Mouse (Mus musculus) forebrain, embryonic 12.5 days (tissue): Measurements from ENCODE around the gene Hs3st6. TPM values are rescaled to one million over a fixed set of nuclear protein-coding genes. Genes with fewer than 3 reads are reported as not detected.

Experiments used
- ATAC-seq: fragments of 200-750 bp; cut with Nextera tagmentation; 2 replicates; pipeline ENCODE4 v1.8.0; 2017; ENCODE audit warnings: moderate TSS enrichment; ENCODE audit not compliant: low FRiP score
- H3K27ac ChIP-seq: fragments of 300-500 bp; sonication (generic); 2 replicates; pipeline ENCODE4 v1.5.1; 2016; ENCODE audit warnings: mild to moderate bottlenecking
- H3K27me3 ChIP-seq: fragments of 300-500 bp; sonication (generic); 2 replicates; pipeline ENCODE4 v1.6.1; 2016; ENCODE audit warnings: mild to moderate bottlenecking
- H3K36me3 ChIP-seq: fragments of 300-500 bp; sonication (generic); replicated peaks from 2 replicates; pipeline ENCODE4 v1.6.1; 2016; ENCODE audit warnings: mild to moderate bottlenecking
- H3K4me1 ChIP-seq: fragments of 300-500 bp; sonication (generic); 2 replicates; pipeline ENCODE4 v1.6.1; 2016
- H3K4me2 ChIP-seq: fragments of 300-500 bp; sonication (generic); 2 replicates; pipeline ENCODE4 v1.6.1; 2016; ENCODE audit warnings: mild to moderate bottlenecking, moderate library complexity
- H3K4me3 ChIP-seq: fragments of 300-500 bp; sonication (generic); replicated peaks from 2 replicates; pipeline ENCODE4 v1.5.1; 2016; ENCODE audit warnings: mild to moderate bottlenecking
- H3K9ac ChIP-seq: fragments of 300-500 bp; sonication (generic); 2 replicates; pipeline ENCODE4 v1.6.1; 2016; ENCODE audit warnings: mild to moderate bottlenecking
- H3K9me3 ChIP-seq: fragments of 300-500 bp; sonication (generic); 2 replicates; pipeline ENCODE4 v1.6.1; 2016
- WGBS: fragments of 180-500 bp; shearing (Covaris S2); methylation state at CpG from one replicate; pipeline ENCODE4 v1.1.7; 2016; 5-methylcytosine and 5-hydroxymethylcytosine counted together
- polyA plus RNA-seq: library from polyadenylated mRNA; unstranded; fragments of >200 nt; fragmentation: Nextera tagmentation; extraction: Ambion mirVana; gene quantifications from 2 replicates; pipeline ENCODE4 v1.2.1, GENCODE M21; 2016

The Hs3st6 gene
- polyA plus RNA-seq, 1 experiment from 2014 or later, result 1.1 TPM

DNA sequence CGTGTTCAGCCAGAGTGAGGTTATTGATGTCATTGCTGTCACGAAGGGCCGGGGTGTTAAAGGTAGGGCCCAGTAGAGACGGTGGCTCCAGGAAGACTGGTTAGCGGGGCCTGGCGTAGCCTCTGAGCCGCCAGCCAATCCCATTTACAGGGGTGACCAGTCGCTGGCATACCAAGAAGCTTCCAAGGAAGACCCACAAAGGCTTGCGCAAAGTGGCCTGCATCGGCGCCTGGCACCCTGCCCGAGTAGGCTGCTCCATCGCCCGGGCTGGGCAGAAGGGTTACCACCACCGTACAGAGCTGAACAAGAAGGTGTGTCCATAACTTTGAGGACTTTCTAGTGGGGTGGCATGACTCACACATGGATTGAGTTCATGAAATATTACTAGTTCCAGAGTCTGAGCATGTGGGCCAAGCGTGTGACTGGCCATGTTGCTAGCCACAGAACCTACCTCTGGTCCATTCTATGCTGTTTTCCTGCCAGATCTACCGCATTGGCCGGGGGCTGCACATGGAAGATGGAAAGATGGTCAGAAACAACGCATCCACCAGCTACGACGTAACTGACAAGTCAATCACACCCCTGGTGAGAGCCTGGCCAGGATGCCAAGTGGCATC is 19.2 kb upstream of the Hs3st6 start:
- peaks cover 17% of the 10 kb centered on the region for H3K4me1 ChIP-seq
- H3K9me3 ChIP-seq, result no peaks in the 10 kb centered on the region
- no peak overlapping the region for H3K4me2 ChIP-seq
- no peak overlapping the region for H3K9ac ChIP-seq
- H3K27ac ChIP-seq, result no peak overlapping the region
- H3K4me3 ChIP-seq, result no peak overlapping the region
- H3K36me3 ChIP-seq, result no peaks in the 10 kb centered on the region
- peaks cover 9% of the 10 kb centered on the region for H3K27me3 ChIP-seq
- 88% methylated on average over 21 of the region's 21 CpGs for WGBS
- ATAC-seq, result no peak

DNA sequence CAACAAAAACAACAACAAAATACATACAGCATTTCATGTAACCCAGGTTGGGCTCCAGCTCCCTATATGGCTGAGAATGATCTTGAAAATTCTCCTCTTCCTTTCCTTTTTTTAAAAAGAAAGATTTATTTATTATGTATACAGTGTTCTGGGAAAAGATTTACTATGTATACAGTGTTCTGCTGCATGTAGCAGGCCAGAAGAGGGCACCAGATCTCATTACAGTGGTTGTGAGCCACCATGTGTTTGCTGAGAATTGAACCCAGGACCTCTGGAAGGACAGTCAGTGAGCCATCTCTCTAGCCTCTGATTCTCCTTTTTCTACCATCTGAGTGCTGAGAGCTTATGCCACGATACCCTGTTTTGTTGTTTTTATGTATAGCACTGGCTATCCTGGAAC is 18.3 kb upstream of the Hs3st6 start:
- WGBS, result 85% methylated on average over 1 of the region's 1 CpGs
- no peak for ATAC-seq

DNA sequence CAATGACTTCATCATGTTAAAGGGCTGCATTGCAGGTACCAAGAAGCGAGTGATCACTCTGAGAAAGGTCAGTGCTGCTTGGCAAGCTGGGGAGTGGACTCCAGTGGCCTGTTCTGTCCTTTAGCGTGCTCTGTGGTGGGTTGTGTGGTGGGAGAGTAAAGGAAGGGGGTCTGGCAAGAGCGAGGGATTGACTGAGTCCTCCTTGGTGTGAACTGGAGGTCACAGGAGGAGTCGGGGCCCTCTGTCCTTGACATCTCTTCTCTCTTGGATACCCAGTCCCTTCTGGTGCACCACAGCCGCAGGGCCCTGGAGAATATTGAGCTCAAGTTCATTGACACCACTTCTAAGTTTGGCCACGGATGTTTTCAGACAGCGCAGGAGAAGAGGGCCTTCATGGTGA is 17.3 kb upstream of the Hs3st6 start:
- peaks cover 5% of the 10 kb centered on the region; the same call in 1 of the 2 replicates for H3K27me3 ChIP-seq
- no peak overlapping the region for H3K4me2 ChIP-seq
- 89% methylated on average over 7 of the region's 7 CpGs for WGBS
- H3K4me3 ChIP-seq, result no peak overlapping the region
- H3K9me3 ChIP-seq, result no peaks in the 10 kb centered on the region
- no peaks in the 10 kb centered on the region for H3K36me3 ChIP-seq
- no peak for ATAC-seq
- H3K4me1 ChIP-seq, result peaks cover 17% of the 10 kb centered on the region
- no peak overlapping the region for H3K9ac ChIP-seq
- peak overlapping the region; percentile 60; the same call in 1 of the 2 replicates for H3K27ac ChIP-seq

More for the DNA sequence above, 18.3 kb upstream of the Hs3st6 start:
- Histone ChIP-seq H3K36me3 (no peaks in the 10 kb centered on the region), H3K27me3 (peaks cover 8% of the 10 kb centered on the region), H3K9me3 (no peaks in the 10 kb centered on the region), H3K4me3 (no peak overlapping the region), H3K27ac (no peak overlapping the region), H3K4me2 (no peak overlapping the region), H3K9ac (no peak overlapping the region), H3K4me1 (peaks cover 17% of the 10 kb centered on the region)

DNA sequence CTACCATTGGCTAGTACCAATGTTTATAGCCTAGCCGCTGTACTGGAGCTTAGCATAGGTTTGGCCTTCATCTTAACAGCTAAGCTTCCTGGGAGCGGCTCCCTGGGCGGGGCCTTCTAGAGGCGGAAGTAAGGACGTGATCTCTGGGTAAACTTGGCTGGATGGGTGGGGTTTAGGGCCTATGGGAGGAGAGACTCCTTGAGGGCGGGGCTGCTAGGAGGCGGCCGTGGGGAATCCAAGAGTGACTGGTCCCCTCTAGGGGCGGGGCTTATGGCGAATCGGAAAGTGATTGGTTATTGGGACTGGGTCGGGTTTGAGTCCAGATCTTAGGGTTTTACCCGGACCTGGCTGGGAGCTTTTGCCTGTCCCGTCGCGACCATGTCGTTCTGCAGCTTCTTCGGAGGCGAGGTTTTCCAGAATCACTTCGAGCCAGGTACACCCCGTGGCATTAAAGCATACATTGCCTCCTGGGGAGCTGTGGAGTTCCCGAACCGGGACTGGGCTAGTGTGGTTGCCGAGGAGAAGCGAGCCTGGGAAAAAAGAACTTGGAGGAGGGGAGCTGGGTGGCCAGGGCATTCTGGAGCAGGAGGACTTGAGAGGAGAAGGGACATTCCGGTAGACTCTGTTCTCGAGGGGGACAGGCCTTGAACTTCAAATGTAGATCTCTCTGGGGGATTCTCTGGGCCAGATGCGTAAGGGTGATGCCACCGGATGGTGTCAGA is 16.3 kb upstream of the Hs3st6 start, which contains the start of gene Msrb1:
Gene Msrb1 (plus strand): TSS at position 313 of the 722 bp plus-strand sequence.
- WGBS, result 1% methylated on average over 29 of the region's 29 CpGs
- Histone ChIP-seq H3K9ac (peak within 1 kb of the TSS; percentile 69), H3K4me2 (peak within 1 kb of the TSS; percentile 88), H3K27me3 (peaks cover 5% of the 10 kb centered on the region; the same call in 1 of the 2 replicates), H3K27ac (peak within 1 kb of the TSS; percentile 60), H3K4me3 (peak within 1 kb of the TSS; percentile 55), H3K9me3 (no peaks in the 10 kb centered on the region), H3K36me3 (no peaks in the 10 kb centered on the region), H3K4me1 (peaks cover 17% of the 10 kb centered on the region)
- ATAC-seq, result peak; percentile 97

DNA sequence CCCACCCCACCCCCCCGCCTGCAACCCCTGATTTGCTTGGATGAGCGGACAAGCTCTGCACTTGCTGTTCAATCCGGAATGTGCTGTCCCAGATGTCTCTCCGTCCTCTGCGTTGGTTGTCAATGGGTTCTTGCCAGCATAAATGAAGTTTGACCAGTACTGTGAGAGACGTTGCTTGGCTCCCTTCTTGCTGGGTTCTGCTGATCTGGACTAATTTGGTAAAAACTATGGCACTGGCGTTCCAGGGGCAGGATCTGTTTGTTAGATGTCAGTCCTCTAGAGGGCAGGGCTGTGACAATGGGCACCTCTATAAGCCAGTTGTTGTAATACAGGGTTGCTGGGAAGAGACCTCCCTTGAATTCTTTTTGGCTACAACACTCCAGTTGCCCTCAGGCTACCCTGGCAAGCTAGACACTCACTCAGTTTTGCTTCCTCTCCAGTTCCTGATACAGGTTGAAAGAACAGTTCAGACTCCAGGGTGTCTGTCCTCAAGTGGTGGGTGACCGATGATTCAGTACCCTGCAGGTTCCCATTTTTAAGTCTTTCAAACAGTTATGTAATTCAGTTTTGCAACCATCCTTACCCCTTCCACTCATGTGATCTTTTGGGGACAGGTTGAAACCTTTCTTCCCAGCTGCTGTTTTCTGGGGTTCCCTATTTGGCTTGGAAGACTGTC is 15.5 kb upstream of the Hs3st6 start:
- H3K4me1 ChIP-seq, result peaks cover 17% of the 10 kb centered on the region
- peak overlapping the region; percentile 69 for H3K9ac ChIP-seq
- H3K36me3 ChIP-seq, result no peaks in the 10 kb centered on the region
- ATAC-seq, result no peak
- no peak overlapping the region for H3K27ac ChIP-seq
- WGBS, result 30% methylated on average over 8 of the region's 8 CpGs
- no peaks in the 10 kb centered on the region for H3K9me3 ChIP-seq
- H3K27me3 ChIP-seq, result peaks cover 5% of the 10 kb centered on the region; the same call in 1 of the 2 replicates
- peak overlapping the region; percentile 55 for H3K4me3 ChIP-seq
- peak overlapping the region; percentile 88 for H3K4me2 ChIP-seq

DNA sequence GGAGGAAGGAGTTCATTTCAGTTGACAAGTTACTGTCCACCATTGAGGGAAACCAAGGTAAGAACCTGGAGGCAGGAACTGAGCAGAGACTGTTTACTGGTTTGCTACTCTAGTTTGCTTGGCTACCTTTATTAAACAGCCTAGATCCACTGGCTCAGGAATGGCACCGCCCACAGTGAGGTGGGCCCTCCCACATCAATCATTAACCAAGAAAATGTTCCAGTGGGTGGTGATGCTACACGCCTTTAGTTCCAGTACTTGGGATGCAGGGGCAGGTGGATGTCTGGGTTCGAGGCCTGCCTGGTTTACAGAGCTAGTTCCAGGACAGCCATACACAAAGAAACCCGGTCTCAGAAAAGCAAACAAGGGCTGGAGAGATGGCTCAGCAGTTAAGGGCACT is 14.6 kb upstream of the Hs3st6 start:
- Histone ChIP-seq H3K27me3 (peaks cover 5% of the 10 kb centered on the region; the same call in 1 of the 2 replicates), H3K4me2 (no peak overlapping the region), H3K9me3 (no peaks in the 10 kb centered on the region), H3K4me1 (peaks cover 17% of the 10 kb centered on the region), H3K9ac (no peak overlapping the region), H3K4me3 (no peak overlapping the region), H3K27ac (no peak overlapping the region), H3K36me3 (no peaks in the 10 kb centered on the region)
- WGBS, result 80% methylated on average over 4 of the region's 4 CpGs
- no peak for ATAC-seq

DNA sequence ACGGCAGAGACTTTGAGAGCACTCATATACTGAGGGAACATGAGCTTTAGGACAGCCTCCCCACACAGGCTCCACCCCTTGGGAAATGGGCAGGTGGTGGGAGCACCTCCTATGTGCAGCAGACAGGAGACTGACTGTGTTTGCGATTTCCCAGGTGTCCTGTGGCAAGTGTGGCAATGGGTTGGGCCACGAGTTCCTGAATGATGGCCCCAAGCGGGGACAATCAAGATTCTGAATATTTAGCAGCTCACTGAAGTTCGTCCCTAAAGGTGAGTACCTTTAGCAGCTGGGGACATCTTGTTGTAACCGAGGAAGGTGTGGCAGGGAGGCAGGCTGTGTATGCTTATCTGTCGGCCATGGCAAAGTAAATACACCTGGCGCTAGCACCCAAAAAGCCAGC is 12.9 kb upstream of the Hs3st6 start:
- ATAC-seq, result no peak
- Histone ChIP-seq H3K27me3 (peaks cover 5% of the 10 kb centered on the region; the same call in 1 of the 2 replicates), H3K27ac (no peak overlapping the region), H3K9me3 (no peaks in the 10 kb centered on the region), H3K36me3 (no peaks in the 10 kb centered on the region), H3K4me1 (peaks cover 17% of the 10 kb centered on the region), H3K4me3 (no peak overlapping the region), H3K4me2 (no peak overlapping the region), H3K9ac (no peak overlapping the region)
- 87% methylated on average over 8 of the region's 8 CpGs for WGBS

DNA sequence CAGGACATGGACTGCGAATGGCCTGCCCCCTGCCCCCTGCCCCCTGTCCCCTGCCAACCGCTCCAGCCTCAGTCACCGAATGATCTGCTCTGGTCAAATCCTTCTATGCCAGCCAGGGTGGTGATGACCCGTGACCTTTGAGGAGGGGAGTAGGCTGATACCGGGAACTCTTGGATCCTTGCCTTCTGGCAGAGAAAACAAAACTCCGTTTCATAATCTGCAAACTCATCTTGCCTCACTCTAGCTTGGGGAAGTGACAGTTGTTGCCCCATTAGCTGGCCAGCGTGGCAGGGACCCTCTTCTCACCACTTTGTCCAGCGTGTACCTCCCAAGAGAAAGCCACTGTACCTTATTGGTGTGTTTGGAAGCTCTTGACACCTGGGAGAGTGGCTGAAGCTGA is 10.5 kb upstream of the Hs3st6 start:
- 85% methylated on average over 8 of the region's 8 CpGs for WGBS
- Histone ChIP-seq H3K4me3 (no peak overlapping the region), H3K4me1 (peaks cover 3% of the 10 kb centered on the region), H3K9me3 (no peaks in the 10 kb centered on the region), H3K27ac (no peak overlapping the region), H3K9ac (no peak overlapping the region), H3K27me3 (peaks cover 14% of the 10 kb centered on the region; the same call in 1 of the 2 replicates), H3K36me3 (no peaks in the 10 kb centered on the region), H3K4me2 (no peak overlapping the region)
- ATAC-seq, result no peak

DNA sequence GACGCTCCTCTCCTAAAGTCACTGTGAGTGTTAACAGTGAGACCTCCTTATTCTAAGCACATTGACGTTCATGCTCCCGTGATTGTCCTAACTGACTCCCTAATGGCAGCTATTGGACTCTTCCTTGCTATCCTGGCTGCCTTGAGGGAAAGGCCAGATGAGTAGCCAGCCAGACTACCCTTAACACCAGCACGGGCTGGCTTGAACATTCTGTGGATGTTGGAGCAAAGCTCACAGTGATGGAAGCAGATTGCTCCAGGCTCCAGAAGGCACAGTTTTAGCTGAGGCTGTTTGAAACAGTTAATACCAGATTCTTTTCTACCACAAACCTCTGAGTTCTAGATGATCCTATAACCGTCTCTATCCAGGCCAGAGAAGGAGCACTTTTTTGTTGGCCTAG is 8.9 kb upstream of the Hs3st6 start:
- ATAC-seq, result no peak
- peaks cover 20% of the 10 kb centered on the region; the same call in 1 of the 2 replicates for H3K27me3 ChIP-seq
- no peaks in the 10 kb centered on the region for H3K4me1 ChIP-seq
- no peak overlapping the region for H3K9ac ChIP-seq
- H3K36me3 ChIP-seq, result no peaks in the 10 kb centered on the region
- no peak overlapping the region for H3K4me3 ChIP-seq
- no peaks in the 10 kb centered on the region for H3K9me3 ChIP-seq
- H3K4me2 ChIP-seq, result no peak overlapping the region
- H3K27ac ChIP-seq, result no peak overlapping the region
- WGBS, result 75% methylated on average over 5 of the region's 5 CpGs

DNA sequence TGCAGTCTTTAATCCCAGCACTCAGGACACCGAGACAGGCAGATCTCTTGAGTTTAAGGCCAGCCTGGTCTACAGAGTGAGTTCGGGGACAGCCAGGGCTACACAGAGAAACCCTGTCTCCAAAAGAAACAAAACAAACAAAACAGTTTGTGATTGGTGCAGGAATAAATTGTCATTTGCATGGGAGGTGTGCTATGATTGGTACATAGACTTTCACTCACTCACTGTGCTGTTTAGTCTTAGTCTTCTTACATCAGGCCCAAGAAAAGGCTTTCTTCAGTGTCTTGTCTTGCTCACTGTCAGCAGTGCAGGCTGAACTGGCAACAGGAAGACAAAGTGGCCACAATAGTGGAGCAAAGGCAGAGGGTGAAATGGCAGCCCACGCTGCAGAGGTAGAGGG is 8.4 kb upstream of the Hs3st6 start:
- Histone ChIP-seq H3K4me1 (no peaks in the 10 kb centered on the region), H3K9me3 (no peaks in the 10 kb centered on the region), H3K4me3 (no peak overlapping the region), H3K27ac (no peak overlapping the region), H3K27me3 (peaks cover 24% of the 10 kb centered on the region), H3K36me3 (no peaks in the 10 kb centered on the region), H3K4me2 (no peak overlapping the region), H3K9ac (no peak overlapping the region)
- ATAC-seq, result no peak
- 78% methylated on average over 3 of the region's 3 CpGs for WGBS

DNA sequence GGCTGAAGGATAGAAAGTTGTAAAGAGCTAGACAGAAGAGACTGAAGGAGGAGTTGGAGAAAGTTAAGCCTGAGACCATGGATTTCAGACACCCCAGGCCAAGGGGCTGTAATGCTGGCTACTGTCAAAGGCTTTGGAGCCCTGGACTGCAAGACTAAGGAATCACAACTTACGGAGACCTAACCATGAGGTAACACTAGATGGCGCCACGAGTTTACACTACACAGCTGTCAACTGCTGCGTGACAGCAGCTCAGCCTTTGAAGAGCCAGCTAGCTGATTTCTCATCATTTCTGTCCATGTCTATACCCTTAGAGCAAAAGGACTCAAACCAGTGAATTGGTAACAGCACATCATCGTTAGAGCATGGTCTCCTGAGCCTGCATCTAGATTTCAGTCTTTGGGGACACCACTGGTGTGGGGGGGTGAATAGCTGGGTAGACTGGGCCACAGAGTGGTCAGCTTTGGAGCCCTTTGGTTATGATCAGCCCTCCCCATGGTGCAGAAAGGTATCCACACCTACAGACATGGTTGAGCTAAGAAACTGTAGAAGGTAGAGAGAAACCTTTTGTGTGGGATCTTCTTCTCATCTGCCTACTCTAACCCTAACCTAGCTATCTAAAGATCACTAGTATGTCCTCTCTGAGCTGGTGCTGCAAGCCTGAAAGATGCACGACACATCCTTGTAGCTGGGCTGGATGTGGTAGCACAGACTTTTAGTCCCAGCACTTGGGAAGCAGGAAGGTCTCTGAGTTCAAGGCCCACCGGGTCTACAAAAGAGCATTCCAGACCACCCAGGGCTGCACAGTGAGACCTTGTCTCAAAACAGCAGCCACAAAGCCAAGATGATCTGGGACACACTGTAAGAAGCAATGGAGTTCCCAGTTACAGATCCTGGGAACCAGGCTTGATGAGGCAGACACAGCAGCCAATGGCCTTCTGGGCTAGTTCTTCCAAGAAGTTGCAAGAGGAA is 7.0 kb upstream of the Hs3st6 start:
- H3K27me3 ChIP-seq, result peaks cover 37% of the 10 kb centered on the region
- peak; percentile 78 for ATAC-seq
- H3K9me3 ChIP-seq, result no peaks in the 10 kb centered on the region
- no peak overlapping the region for H3K4me3 ChIP-seq
- H3K27ac ChIP-seq, result no peak overlapping the region
- no peaks in the 10 kb centered on the region for H3K36me3 ChIP-seq
- H3K4me1 ChIP-seq, result no peaks in the 10 kb centered on the region
- no peak overlapping the region for H3K4me2 ChIP-seq
- no peak overlapping the region for H3K9ac ChIP-seq
- 18% methylated on average over 7 of the region's 7 CpGs for WGBS
